Mouse (Mus musculus) myocyte (in vitro differentiated cells): ENCODE measurements around the gene Slit3.

Experiments used
- CEBPB ChIP-seq: IDR thresholded peaks from 2 replicates; pipeline ENCODE4 v1.6.1; 2011; ENCODE audit warnings: mild to moderate bottlenecking, moderate library complexity; ENCODE audit not compliant: poor library complexity, insufficient read depth, severe bottlenecking
- E2F4 ChIP-seq: IDR thresholded peaks from one replicate; pipeline ENCODE4 v1.6.1; 2011; ENCODE audit warnings: mild to moderate bottlenecking, control low read depth, moderate library complexity; ENCODE audit not compliant: insufficient read depth
- MAX ChIP-seq: IDR thresholded peaks from one replicate; pipeline ENCODE4 v1.6.1; 2011; ENCODE audit warnings: low read depth, mild to moderate bottlenecking, control low read depth
- MYOD1 ChIP-seq, 3 experiments: IDR thresholded peaks; one replicate each; pipeline ENCODE4 v1.6.1; 2011; ENCODE audit warnings: control low read depth in 2 of 3, low read depth in 2 of 3, mild to moderate bottlenecking in 2 of 3, moderate library complexity in 1 of 3; ENCODE audit not compliant: insufficient read length in 2 of 3, control insufficient read depth in 1 of 3
- MYOG ChIP-seq, 3 experiments: IDR thresholded peaks; one replicate each; pipeline ENCODE4 v1.6.1; 2011; ENCODE audit warnings: control low read depth in 2 of 3, low read depth in 2 of 3, mild to moderate bottlenecking in 2 of 3; ENCODE audit not compliant: insufficient read length in 2 of 3, control insufficient read depth in 1 of 3, insufficient read depth in 1 of 3
- POLR2A ChIP-seq: IDR thresholded peaks from one replicate; pipeline ENCODE4 v1.6.1; 2011; ENCODE audit warnings: low read depth, mild to moderate bottlenecking, control low read depth, moderate library complexity; ENCODE audit not compliant: insufficient read length
- POLR2AphosphoS2 ChIP-seq: IDR thresholded peaks from one replicate; pipeline ENCODE4 v1.6.1; 2011; ENCODE audit warnings: low read depth, control low read depth; ENCODE audit not compliant: insufficient read length
- SRF ChIP-seq: IDR thresholded peaks from one replicate; pipeline ENCODE4 v1.6.1; 2011; ENCODE audit warnings: low read depth; ENCODE audit not compliant: control insufficient read depth, insufficient read length
- TCF12 ChIP-seq: IDR thresholded peaks from one replicate; pipeline ENCODE4 v1.6.1; 2011; ENCODE audit warnings: mild to moderate bottlenecking, control low read depth; ENCODE audit not compliant: poor library complexity, insufficient read depth, severe bottlenecking
- TCF3 ChIP-seq: IDR thresholded peaks from one replicate; pipeline ENCODE4 v1.6.1; 2011; ENCODE audit warnings: low read depth, control low read depth; ENCODE audit not compliant: insufficient read length
- USF1 ChIP-seq: IDR thresholded peaks from one replicate; pipeline ENCODE4 v1.6.1; 2011; ENCODE audit warnings: low read depth, mild to moderate bottlenecking, control low read depth, moderate library complexity

GRCm38 (mm10) chr11:35387826-35388225, 266.8 kb downstream of the Slit3 start:
- TF ChIP-seq TCF3 (no peak), USF1 (no peak), POLR2A (no peak), SRF (no peak), POLR2AphosphoS2 (no peak), MAX (no peak), CEBPB (no peak), MYOG (IDR thresholded peaks at IDR 0.05; ENCODE audit: control insufficient read depth in 1 of 3, insufficient read depth in 1 of 3, insufficient read length in 2 of 3, low read depth in 2 of 3) (no peak), E2F4 (no peak), MYOD1 (IDR thresholded peaks at IDR 0.05; ENCODE audit: control insufficient read depth in 1 of 3, insufficient read length in 2 of 3, low read depth in 2 of 3) (no peak), TCF12 (no peak)
